8 mouse cellular contexts compared by ENCODE assay signal in genomic region chr2:37380189-37380588, GRCm38 (mm10). TPM values are rescaled to one million over a fixed set of nuclear protein-coding genes. Genes with fewer than 3 reads are reported as not detected.
A peak's percentile ranks its signal among the peaks of the same experiment; 100 is the strongest.
DNase-seq lines count a peak whose midpoint lies in the region; ATAC-seq and TF ChIP-seq lines count a peak whose summit lies in the region.

No protein-coding gene starts in this region.

- H3K27me3 ChIP-seq in forebrain, embryonic 10.5 days (ENCODE audit: poor library complexity, severe bottlenecking), result no peaks in the 10 kb centered on the region
- no peaks in the 10 kb centered on the region for H3K27me3 ChIP-seq in forebrain, embryonic 15.5 days

- H3K4me2 ChIP-seq in forebrain, embryonic 15.5 days (replicated peaks), result no peak overlapping the region

- H3K36me3 ChIP-seq in forebrain, embryonic 10.5 days (replicated peaks), result peaks cover 96% of the 10 kb centered on the region
- peaks cover 54% of the 10 kb centered on the region for H3K36me3 ChIP-seq in forebrain, embryonic 15.5 days
- peaks cover 9% of the 10 kb centered on the region for H3K36me3 ChIP-seq in ES-E14 (ENCODE audit: control insufficient read depth, insufficient read depth, low read length, poor library complexity, severe bottlenecking)

- ATAC-seq in forebrain, embryonic 15.5 days (replicated peaks), result no peak

- WGBS in forebrain, embryonic 10.5 days, result 76% methylated on average over 2 of the region's 2 CpGs
- 46% methylated on average over 2 of the region's 2 CpGs for WGBS in forebrain, embryonic 15.5 days

- H3K27ac ChIP-seq in forebrain, embryonic 10.5 days, result no peak overlapping the region
- H3K27ac ChIP-seq in forebrain, embryonic 15.5 days (replicated peaks), result no peak overlapping the region
- H3K27ac ChIP-seq in ES-E14 (ENCODE audit: insufficient read depth, low read depth, low read length, poor library complexity, severe bottlenecking), result no peak overlapping the region
- no peak overlapping the region for H3K27ac ChIP-seq in gastrocnemius, adult 2 months

- no peak overlapping the region for H3K4me3 ChIP-seq in forebrain, embryonic 10.5 days
- H3K4me3 ChIP-seq in forebrain, embryonic 15.5 days, result no peak overlapping the region
- H3K4me3 ChIP-seq in ES-E14 (ENCODE audit: insufficient read depth in 1 of 2, low read depth in 1 of 2, low read length in 2 of 2, poor library complexity in 1 of 2, severe bottlenecking in 1 of 2), result no peak overlapping the region
- H3K4me3 ChIP-seq in gastrocnemius, adult 2 months, result no peak overlapping the region

- in situ Hi-C loops in ES-E14 (cut with MboI; ENCODE audit: low sequenced_read_pairs in 2 of 2, unreplicated experiment in 2 of 2), result no loop called here

- peak; percentile 36 for DNase-seq in forebrain, embryonic 10.5 days (ENCODE audit: extremely low spot score, low spot score)
- peak; percentile 59 for DNase-seq in ES-E14 (ENCODE audit: low read depth, low spot score)
- DNase-seq in cerebellum, adult 18-20 months, result peak; percentile 60 to 63
- peak; percentile 42 for DNase-seq in gastrocnemius, adult 2 months
- DNase-seq in kidney, postnatal 4 days, result peak; percentile 63 to 71
- peak; percentile 67 for DNase-seq in lung, postnatal 10 days
- peak; percentile 17 for DNase-seq in right cerebral cortex, postnatal 25 days

- H3K4me1 ChIP-seq in forebrain, embryonic 10.5 days, result no peaks in the 10 kb centered on the region
- no peaks in the 10 kb centered on the region for H3K4me1 ChIP-seq in forebrain, embryonic 15.5 days
- no peaks in the 10 kb centered on the region for H3K4me1 ChIP-seq in ES-E14 (ENCODE audit: control insufficient read depth in 2 of 2, insufficient read depth in 2 of 2, low read length in 2 of 2, poor library complexity in 1 of 2)

- no peak overlapping the region for H3K9ac ChIP-seq in forebrain, embryonic 15.5 days (replicated peaks)
- H3K9ac ChIP-seq in ES-E14 (ENCODE audit: insufficient read depth, low read depth, low read length, poor library complexity, severe bottlenecking), result no peak overlapping the region

- no peaks in the 10 kb centered on the region for H3K9me3 ChIP-seq in forebrain, embryonic 10.5 days
- no peaks in the 10 kb centered on the region for H3K9me3 ChIP-seq in forebrain, embryonic 15.5 days
- H3K9me3 ChIP-seq in ES-E14 (ENCODE audit: control insufficient read depth, insufficient read depth, low read depth, low read length), result no peaks in the 10 kb centered on the region

- peak; percentile 73 for TF ChIP-seq CTCF in gastrocnemius, adult 2 months (IDR thresholded peaks at IDR 0.05)

- intact Hi-C loops in gastrocnemius, adult 2 months (cut with DNase I), result loop anchor here (1.0 to 10.0 kb wide), 2 partner anchors 105 to 1635 kb away; no protein-coding TSS in a partner anchor

TF ChIP-seq in ES-E14, 5 proteins besides CTCF, POLR2A, EP300 and RAD21:
- TF ChIP-seq ZC3H11A (IDR thresholded peaks at IDR 0.05; ENCODE audit: borderline replicate concordance, low read depth, low read length), result no peak
- no peak for TF ChIP-seq MAFK (IDR thresholded peaks at IDR 0.05; ENCODE audit: insufficient read depth, low read depth, low read length)
- TF ChIP-seq HCFC1 (IDR thresholded peaks at IDR 0.05; ENCODE audit: borderline replicate concordance, insufficient read depth, low read length), result no peak
- TF ChIP-seq CHD2 (IDR thresholded peaks at IDR 0.05; ENCODE audit: low read depth, low read length), result no peak
- TF ChIP-seq ZNF384 (IDR thresholded peaks at IDR 0.05; ENCODE audit: low read depth, low read length), result no peak

RNA-seq across cellular contexts. Expression of gene Pdcl, which starts 21.1 kb away (rescaled TPM):
- polyA plus RNA-seq in forebrain, embryonic 10.5 days (2016; fragmentation: Nextera tagmentation; extraction: Ambion mirVana), result 49.5 and 50.8 TPM in 2 replicates
- polyA plus RNA-seq in forebrain, embryonic 15.5 days (2015; fragmentation: Nextera tagmentation; extraction: Ambion mirVana), result 70.5 and 73.1 TPM in 2 replicates
- 30.5 and 35.1 TPM in 2 replicates for total RNA-seq in ES-E14 (2012; rRNA removed)
- total RNA-seq in gastrocnemius, adult 2 months (2021), result 10 to 100 TPM in 1 of 2 experiments, 1 to 10 TPM in 1; 10.0 to 16.0 TPM

RNA-seq across cellular contexts. Expression of gene Rc3h2, which starts 42.5 kb away (rescaled TPM):
- 17.9 and 20.5 TPM in 2 replicates for polyA plus RNA-seq in forebrain, embryonic 10.5 days (2016; fragmentation: Nextera tagmentation; extraction: Ambion mirVana)
- polyA plus RNA-seq in forebrain, embryonic 15.5 days (2015; fragmentation: Nextera tagmentation; extraction: Ambion mirVana), result 24.2 and 24.4 TPM in 2 replicates
- total RNA-seq in ES-E14 (2012; rRNA removed), result 40.5 and 41.5 TPM in 2 replicates
- 10 to 100 TPM; 36.0 to 46.3 TPM for total RNA-seq in gastrocnemius, adult 2 months (2021)

RNA-seq across cellular contexts. Expression of gene Olfr368, which starts 53.9 kb away (rescaled TPM):
- polyA plus RNA-seq in forebrain, embryonic 10.5 days (2016; fragmentation: Nextera tagmentation; extraction: Ambion mirVana), result not detected in 2 replicates
- not detected in 2 replicates for polyA plus RNA-seq in forebrain, embryonic 15.5 days (2015; fragmentation: Nextera tagmentation; extraction: Ambion mirVana)
- total RNA-seq in ES-E14 (2012; rRNA removed), result not detected in 2 replicates
- total RNA-seq in gastrocnemius, adult 2 months (2021), result not detected

Comparison
In these comparisons a context has a peak if more than half of its experiments do, and no peak if none do; other contexts are left out.
1. DNase-seq: peak in every context shown above with its lines; median percentile 67 in kidney, postnatal 4 days; 67 in lung, postnatal 10 days; 62 in cerebellum, adult 18-20 months; 59 in ES-E14; 42 in gastrocnemius, adult 2 months; 36 in forebrain, embryonic 10.5 days; 17 in right cerebral cortex, postnatal 25 days.